Mouse (Mus musculus) T-cell, adult 2 months (primary cell): ENCODE data around the gene Pcsk5.

Experiments used
- DNase-seq: peaks from one replicate; pipeline ENCODE4 v3.0.0; 2022; ENCODE audit warnings: low spot score

Pcsk5 gene

DNA sequence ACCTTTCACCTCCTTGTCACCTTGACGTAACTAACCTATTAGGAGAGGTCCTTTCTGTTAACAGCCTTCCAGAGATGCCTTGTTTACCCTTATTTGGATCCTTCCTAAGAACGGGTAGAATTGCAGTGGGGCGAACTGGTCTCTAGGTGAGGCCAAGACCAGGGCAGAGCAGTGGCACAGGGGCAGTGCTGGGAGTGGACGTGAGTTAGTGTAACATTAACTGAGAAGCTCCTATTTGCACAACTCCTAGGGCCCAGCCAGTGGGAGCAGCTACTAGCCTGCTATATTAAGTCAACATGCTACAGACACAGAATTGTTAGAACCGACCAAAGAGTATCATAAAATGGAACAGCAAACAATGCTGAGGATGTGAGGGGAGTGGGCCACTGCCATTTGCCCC is 30.8 kb downstream of the Pcsk5 start:
- DNase-seq = no peak

GRCm38 (mm10) chr19:17800798-17801197 is 36.6 kb downstream of the Pcsk5 start:
- no peak for DNase-seq

DNA sequence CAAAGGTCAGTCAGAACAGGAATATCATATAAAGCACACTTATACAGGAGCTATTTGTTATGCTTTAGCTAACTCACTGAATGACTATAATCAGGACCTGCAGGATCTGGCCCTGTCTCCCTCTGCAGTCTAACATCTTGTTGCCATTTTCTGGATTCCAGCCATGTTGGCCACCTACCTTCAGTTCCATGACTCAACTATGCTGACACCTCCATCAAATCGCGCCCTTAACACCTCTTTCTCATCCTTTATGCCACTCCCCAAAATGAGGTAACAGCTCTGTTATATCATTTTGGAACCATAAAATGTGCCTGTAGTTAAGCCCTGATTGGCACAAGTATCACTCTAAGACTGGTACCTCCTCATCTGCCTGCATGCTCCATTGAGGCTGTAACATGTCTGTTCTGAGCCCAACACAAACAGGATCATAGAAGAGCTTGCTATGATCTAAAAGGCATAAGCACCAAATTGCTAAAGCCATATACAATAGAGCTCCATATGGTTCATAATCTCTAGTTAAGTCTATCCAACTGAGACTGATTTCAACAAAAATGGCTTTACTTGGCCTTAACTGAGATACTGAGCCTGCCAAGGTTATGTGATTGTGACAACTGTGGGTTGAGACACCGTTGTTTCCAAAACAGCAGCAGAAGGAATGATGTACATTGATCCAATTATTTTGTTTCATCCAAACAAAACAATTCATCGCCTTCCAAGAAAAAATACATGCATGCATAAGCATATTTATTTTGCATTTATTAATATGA is 37.8 kb downstream of the Pcsk5 start:
- DNase-seq = no peak

DNA sequence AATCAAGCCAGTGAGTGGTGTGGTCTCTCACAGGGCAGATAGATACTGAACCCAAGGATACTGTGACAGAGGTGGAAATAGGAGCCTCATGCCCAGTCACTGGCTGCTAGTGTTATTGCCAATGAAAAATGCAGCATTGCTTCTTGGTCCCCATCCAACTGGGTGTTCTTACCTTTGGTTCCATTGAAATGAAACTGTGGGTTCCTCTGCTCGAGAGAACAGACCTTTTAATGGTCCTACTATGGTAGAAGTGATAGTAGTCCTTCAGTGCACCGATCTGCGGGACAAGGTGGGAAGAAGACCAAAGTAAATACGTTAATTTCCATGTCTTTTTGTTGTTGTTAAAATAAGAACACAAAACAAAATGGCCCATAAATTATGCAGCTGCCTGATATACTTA is 44.0 kb downstream of the Pcsk5 start:
- DNase-seq = no peak

DNA sequence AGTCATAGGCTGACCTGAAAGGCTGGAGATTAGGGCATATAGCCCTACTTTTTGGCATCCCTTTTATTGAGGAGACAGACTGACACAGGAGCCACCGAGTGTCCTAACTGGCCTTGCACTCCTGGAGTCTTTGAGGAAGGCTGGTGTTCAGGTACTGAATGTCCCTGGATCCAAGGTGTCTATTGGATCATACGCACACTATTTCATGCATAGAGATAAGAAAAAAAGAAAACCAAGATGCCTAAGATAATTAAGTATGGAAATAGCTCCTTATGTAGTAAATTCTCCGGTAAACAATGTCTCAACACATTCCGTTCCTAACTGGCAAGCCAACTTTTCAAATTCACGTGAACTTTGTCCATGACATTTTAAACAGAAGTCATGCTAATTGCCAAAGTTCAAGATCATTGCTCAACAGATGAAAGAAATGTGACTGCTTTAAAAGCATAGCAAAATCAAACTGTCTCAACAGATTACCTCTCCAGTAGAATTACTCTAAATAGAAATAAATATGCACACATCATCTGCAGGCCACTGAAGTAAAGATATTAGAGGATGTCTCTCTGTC is 45.9 kb downstream of the Pcsk5 start:
- DNase-seq = no peak

GRCm38 (mm10) chr19:17788617-17789317 is 48.7 kb downstream of the Pcsk5 start:
- no peak for DNase-seq

GRCm38 (mm10) chr19:17786744-17787143 is 50.7 kb downstream of the Pcsk5 start:
- no peak for DNase-seq

- DNase-seq = no peak
Observed at GRCm38 (mm10) chr19:17784401-17785192, 52.8 kb downstream of the Pcsk5 start.

DNA sequence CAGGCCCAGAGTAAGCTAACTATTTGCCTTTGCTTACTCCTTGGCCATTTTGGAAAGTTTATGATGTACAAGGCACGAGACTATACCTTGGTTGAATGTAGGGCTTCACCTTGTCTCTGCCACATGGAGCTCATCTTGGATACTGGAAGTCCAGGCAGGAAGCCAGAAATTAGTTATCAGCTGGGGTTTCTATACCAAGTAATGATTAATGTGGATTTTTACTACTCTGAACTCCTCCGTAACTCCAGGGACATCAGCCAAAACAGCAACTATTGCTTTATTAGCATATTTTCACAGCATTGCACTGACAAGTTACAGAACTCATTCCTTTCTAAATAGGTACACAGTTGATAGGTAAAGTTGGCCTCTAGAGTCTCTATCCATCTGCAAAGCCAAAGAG is 54.2 kb downstream of the Pcsk5 start:
- DNase-seq = no peak

DNA sequence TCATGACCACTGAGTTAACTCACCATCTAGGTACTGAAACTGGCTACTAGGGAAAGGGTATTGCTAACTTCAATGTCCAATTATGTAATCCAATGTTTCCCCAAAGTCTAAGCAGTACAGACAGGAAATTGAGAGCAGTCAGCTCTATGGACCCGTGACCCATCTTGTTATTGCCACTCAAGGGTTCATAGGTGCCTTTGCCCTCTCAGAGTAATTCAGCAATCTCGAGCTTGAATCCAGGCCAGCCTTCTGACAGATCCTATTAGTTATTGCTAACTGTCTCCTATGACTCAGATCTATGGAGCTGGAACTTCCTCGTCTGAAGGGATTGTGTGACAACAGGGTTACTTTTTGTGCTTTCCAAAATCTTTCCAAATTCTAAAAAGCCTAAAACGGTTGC is 56.1 kb downstream of the Pcsk5 start:
- no peak for DNase-seq

GRCm38 (mm10) chr19:17775943-17776342 is 61.5 kb downstream of the Pcsk5 start:
- DNase-seq = no peak

DNA sequence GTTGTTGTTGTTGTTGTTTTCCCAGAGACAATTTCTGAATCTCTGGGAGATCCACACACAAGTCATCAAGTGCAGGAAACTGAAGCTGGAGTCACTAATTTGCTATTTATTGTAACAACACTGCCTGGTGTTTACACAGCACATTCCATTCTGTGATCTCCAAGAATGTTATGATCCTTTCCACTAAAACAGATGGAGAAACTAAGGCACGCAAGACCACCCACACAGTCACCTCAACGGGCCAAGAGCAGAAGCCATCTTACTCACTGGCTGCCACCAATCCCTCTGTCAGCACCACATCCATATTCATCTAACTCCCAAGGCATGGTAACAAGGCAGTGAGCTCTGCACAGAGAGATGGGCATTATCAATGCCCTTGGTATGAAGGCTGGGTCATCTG is 62.3 kb downstream of the Pcsk5 start:
- DNase-seq = no peak

DNA sequence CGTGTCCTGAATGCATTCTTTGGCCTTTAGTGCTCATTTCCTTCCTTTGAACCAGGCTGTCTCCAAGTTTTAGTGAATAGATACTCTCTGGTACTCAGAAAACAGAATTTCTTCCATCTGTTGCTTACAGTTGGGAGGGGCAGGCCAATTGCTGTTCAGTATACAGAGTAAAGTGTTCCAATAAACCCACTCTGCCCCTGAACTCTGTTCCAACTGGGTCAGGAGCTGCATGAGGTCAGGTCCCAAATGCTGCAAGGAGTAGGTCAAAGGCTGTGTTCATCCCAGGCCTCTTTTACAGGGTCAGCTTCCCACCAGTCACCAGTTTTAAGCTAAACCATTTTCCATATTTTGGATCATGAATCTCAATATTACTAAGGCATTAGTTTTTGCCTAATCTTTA is 63.4 kb downstream of the Pcsk5 start:
- DNase-seq = no peak

DNA sequence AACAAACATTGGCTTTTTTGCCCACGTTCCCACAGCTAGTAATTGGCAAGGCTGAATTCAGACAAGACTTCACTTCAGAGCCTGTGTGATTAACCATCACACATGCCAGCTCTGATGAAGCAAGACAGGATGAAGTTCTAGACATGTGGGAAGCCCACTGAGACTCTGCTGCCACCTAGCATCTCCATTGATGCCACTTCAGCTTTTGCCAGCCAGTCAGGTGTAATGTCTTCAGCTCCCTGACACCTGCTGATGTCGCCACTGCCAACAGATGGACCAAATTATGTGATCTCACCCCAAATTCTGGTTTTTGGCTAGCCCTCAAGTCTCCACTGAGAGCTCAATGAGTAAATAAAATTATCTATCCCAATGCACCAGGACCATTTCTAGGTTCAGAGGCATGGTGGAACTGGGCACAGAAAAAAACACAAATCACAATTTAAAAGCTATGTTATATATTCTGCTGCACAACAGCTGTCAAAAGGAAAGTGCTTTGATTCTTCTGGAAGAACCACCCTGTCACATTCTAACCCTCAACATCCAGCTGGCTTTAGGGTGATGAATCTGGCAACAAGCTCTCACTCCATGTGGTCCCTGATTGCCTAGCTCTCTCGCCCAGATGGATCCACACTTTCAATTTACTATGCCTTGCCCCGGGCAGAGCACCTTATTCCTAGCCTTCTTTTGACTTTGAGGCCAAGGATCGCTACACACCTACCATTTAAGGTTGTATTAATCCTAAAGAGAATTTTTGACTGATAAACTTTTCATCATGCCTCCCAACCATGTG is 67.6 kb downstream of the Pcsk5 start:
- DNase-seq = no peak

- DNase-seq = no peak
Observed at GRCm38 (mm10) chr19:17765001-17765400, 72.4 kb downstream of the Pcsk5 start.

DNA sequence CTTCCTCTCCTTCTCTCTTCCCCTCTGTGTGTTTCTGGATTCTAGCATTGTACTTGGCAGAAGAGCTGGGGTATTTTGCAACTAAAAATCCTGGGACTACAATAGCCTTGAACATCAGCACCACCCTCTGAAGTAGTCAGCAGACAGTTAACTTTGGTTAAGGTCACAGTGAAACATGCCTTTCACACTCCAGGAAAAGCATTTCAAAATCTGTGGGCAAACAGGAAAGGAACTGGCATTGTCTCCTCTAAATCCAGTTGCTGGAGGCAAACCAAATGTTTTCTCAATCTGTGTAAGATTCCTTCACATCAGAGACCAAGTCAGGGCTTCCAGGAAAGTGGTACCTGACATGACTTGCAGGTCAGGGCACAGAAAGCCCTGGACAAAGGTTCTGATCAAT is 74.7 kb downstream of the Pcsk5 start:
- DNase-seq = no peak

- no peak for DNase-seq
Observed at GRCm38 (mm10) chr19:17761678-17762077, 75.8 kb downstream of the Pcsk5 start.

DNA sequence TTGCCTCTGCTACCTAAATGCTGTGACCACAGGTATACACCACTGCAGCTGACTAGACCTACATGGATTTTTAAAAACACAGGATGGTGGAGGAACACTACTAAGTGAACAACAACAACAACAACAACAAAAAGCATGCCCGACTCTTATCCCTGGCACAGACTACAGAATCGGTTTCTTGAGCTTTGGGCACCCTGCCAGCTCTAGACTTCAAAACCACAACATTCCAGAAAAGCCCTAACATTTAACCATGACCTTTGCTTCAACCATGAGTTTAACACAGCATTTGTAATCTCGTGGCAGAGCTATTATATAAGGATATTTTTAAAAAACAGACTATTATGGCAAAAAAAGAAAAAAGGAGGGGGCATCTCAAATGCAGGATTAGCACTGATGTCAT is 84.6 kb downstream of the Pcsk5 start:
- DNase-seq = no peak

GRCm38 (mm10) chr19:17748331-17748730 is 89.1 kb downstream of the Pcsk5 start:
- no peak for DNase-seq

- no peak for DNase-seq
Observed at GRCm38 (mm10) chr19:17745380-17745779, 92.1 kb downstream of the Pcsk5 start.

GRCm38 (mm10) chr19:17744474-17745069 is 92.9 kb downstream of the Pcsk5 start:
- no peak for DNase-seq
